Mouse (Mus musculus): Measurements from ENCODE around the gene Spi1.

Gene Spi1

DNA sequence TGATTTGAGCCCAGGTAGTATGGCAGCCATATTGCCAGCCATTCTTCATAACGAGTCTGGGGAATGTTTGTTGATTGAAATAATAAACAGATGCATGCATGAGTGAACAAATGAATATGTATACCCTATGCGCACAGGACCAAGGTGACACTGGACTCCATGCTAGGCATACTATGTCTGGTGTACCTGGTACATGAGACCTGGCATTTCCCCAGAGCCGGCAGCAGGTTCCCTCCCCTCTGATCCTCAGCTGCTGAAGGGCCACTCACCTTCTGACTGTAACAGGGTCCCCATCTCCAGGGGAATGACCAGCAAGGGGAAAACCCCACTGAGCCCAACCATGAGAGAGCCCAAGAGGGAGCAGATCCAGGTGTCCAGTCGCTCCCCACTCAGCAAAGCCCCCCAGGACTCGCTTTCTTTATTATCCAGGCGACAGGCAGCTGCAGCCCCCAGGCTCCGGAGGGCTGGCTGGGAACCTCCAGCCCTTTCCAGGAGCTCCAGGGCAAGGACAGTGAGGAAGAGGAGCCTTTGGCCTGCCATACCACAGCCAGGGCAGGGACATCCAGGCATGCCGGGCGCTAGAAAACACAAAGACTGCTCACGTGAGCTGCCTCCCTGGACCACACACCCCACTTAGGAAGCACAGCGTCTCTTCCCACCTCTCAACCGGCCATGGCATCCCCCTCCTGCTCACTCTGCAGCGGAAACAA is 13.9 kb upstream of the Spi1 start:
- DNase-seq (ENCODE audit: low read depth) = no peak

- DNase-seq (ENCODE audit: low read depth) = no peak
Measured at GRCm38 (mm10) chr2:91068872-91069165, 13.4 kb upstream of the Spi1 start.

DNA sequence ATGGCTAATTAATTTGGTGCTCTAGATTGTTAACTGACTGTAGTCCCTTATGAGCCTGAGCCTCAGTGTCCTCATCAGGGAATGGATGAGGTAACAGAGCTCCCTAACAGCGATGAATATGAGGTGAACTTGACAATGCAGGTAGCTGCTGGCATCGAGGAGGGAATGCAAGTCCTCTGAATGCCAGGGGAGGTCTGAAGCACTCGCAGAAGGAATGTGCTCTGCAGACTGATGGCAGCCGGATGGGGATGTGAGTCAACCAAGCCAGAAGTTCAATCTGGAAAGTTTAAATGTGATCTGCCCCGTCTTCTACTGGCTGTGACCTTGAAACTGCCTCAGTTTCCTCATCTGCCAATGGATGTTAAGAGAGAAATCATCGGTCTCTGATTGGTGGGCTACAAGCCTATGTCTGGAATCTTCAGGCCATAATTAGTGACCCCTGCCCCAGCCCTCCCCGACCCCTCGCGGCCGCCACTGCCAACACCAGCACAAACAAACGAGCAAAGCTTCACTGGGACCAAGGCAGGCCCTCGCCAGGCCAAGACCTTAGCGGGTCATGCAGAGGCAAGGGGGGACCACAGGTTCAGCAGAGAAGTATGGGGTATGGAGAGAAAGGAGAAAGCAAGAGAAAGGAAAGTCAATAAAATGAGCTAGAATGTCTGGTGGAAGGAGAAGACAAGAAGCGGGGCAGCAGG is 12.7 kb upstream of the Spi1 start:
- no peak for DNase-seq (ENCODE audit: low read depth)

DNA sequence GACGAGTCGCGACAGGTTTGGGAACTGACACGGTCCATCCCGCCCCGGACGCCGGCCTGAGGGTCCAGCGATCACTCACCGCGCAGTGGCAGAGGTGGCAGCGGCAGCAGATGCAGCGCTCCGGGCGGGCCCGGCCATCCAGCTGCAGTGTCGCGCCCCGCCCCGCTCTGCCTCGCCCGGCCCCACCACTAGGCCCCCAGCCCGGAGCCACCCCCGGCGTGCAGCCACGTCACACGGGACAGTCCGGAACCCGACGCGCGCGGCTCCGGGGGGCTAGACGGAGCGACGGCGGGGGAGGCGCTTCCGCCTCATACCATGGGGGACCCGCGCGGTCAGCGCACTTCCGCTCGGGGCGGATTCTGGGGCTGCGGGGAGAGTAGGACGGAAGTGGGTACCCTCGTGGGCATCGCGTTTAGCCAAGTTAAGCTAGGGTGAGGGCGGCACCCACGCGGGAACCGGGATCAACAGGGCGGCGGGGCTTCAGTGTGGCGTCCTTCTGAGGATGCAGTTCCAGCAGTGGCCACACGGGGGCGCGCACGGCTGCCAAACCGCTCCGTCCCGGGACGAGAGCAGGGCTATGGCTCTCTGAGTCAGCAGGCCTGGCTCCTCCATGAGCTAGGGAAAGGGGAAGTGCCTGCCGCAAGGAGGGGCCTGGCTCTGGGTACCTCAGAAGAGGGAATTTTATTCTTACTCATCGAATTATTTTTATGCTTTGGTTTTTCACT is 12.0 kb upstream of the Spi1 start, which contains the start of gene Slc39a13:
TSS of gene Slc39a13 (minus strand) at position 342 of the 725 bp plus-strand sequence.
- peak; percentile 96 for DNase-seq (ENCODE audit: low read depth)

- DNase-seq (ENCODE audit: low read depth) = no peak
Measured at GRCm38 (mm10) chr2:91071059-91071458, 11.1 kb upstream of the Spi1 start.

DNA sequence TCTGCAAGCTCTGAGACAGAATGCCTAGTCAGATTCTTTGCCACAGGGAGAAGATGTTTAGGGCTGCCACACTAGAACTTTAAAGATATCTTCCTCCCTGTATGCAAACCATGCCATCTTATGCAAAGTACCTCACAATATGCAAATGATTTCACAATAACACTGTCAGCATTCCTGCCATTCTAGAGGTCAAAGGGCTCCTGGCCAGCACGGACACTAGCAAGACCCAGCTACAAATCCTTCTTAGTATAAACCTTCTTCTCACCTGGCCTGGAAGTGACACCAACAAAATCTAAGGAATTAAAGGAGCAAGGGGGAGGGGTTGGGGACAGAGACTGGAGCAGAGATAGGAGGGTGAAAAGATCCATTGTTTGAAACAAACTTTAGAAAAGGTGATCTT is 10.1 kb upstream of the Spi1 start:
- DNase-seq (ENCODE audit: low read depth) = no peak

DNA sequence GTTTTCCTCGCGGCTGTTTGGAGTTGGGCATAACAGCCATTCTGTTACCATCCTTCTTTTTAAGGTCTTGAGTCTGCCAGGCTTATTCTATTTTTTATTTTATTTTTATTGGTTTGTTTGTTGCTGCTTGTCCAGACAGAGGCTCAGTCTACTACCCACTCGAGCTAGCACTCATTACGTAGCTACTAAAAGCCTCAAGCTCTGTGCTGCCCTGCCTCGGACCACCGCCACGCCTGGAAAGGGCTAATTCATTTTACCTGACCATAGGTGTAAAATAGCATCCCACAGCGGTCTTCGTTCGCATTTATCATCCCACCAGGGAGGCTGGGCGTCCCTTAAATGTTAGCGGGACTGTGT is 4.3 kb upstream of the Spi1 start:
- DNase-seq (ENCODE audit: low read depth) = no peak

- DNase-seq (ENCODE audit: low read depth) = no peak
Measured at GRCm38 (mm10) chr2:91078314-91079025, 3.7 kb upstream of the Spi1 start.

DNA sequence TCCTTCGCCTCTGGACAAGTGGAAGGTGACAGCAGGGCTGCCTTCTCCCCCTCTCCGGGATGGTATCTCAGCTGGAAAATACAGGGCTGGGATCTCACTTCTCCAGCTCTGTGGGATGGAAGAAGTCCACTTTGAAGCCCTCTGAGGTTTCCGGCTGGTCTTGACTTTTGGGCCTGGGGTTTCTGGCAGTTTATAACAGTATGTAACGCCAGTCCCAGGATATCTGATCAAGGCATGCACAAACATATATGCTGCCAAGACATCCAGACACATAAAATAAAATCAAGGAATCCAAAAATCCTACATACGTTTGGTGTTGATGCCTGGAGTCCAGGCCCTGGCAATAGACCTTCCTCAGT is 3.2 kb upstream of the Spi1 start:
- no peak for DNase-seq (ENCODE audit: low read depth)

GRCm38 (mm10) chr2:91080784-91081513 is 1.2 kb upstream of the Spi1 start:
- DNase-seq (ENCODE audit: low read depth) = no peak

- no peak for DNase-seq (ENCODE audit: low read depth)
Measured at GRCm38 (mm10) chr2:91082844-91083243, 654 bp downstream of the Spi1 start.

DNA sequence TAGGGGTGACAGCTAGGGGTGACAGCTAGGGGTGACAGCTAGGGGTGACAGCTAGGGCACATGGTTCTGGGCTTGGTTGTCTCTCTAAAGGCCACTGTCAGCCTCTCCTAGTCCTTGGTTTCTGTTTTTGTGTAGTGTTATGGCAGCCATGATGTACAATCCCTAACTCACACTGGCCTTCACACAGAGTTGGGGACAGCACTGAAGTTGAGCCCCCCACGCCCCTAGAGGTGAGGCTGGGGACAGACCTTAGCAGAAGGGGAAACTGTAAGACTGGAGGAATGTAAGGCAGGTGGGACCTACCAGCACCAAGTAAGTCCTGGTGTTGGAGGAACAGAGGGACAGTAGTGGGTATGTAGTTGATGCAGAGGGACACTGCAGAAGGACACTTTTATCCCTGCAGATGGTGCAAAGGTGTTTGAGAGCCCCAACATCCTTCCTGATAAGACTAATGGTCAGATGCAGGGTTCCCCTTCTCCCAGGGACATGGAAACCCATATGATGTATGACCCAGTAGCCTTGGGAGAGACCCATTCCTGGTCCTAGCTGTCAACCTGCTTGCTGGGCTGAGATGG is 1.3 kb downstream of the Spi1 start:
- DNase-seq (ENCODE audit: low read depth) = no peak

GRCm38 (mm10) chr2:91084179-91084820 is 2.1 kb downstream of the Spi1 start:
- no peak for DNase-seq (ENCODE audit: low read depth)

DNA sequence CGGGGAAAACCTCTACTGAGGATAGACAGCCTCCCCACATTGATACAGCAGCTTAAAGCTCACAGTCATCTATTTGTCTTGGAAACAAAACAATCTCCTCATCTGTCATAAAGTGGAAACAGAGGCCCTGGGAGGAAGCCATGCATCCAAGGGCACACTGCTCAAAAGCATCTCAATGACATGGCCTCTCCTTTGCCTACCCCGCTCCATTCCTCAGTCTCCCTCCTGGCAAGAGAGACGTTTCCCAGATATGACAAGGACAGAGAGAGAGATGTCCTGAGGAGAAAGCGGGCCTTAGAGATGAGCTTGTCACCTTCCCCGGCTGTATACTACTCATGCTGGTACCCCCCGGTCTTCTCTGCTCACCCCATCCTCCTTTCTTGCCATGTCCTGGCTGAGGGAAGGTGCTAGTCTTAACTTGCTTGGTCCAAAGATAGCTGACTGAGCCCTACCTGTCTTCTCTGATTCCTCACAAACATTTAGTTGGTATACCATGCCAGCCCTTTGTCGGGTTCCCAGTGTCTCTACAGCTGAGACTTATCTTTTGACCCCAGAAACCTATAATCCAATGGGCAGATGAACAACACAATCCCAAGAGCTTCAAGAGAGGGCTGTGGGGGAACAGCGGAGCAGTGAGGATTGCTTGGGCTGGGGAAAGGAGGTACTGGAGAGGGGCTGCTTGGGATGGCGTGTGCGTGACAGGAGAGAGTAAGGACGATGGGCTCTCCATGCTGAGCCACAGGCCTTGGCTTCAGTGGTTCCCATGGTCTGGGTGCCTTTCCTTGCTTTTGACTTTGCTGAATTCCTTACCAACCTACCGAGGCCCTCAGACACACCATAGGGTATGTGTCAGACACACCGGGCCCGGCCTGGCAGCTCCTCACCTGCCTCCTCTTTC is 3.6 kb downstream of the Spi1 start:
- no peak for DNase-seq (ENCODE audit: low read depth)

DNA sequence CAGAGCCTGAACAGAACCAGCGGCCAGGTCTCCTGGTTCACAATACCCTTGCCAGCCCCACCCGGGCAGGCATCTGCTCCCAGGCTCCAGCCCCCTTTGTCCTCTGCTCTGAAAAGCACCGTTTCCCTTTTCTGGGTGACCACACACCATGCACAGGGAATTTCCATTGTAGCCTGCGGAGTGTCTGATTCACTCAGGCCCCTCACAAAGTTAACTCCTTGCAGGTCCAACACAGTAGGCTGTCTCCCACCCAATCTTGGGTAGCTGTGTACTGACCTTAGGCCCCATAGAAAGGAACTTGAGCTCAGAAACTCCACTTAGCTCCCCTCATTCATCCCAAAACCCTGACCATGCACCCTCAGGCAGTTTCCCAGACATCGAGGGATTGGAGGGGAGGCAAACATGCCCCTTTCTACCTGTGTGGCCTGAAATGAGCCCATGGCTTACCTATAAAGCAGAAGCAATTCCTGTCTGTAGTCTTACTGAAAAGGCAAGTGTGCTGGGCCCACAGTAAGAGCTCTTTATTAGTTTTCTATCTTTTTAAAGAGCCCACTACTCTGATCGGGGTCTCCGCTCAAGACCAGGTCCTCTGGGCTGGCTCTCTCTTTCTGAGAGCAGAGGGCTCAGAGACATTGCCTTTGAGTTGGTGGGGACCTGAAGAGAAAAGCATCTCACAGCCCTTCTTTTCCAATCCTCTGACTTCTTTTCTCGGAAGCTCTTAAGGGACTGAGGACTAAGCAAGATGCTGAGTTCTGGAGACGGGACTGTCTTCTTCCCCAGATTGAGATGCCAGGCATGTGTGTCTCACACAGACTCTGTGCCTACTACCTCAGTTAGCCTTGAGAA is 4.4 kb downstream of the Spi1 start:
- DNase-seq (ENCODE audit: low read depth) = no peak

DNA sequence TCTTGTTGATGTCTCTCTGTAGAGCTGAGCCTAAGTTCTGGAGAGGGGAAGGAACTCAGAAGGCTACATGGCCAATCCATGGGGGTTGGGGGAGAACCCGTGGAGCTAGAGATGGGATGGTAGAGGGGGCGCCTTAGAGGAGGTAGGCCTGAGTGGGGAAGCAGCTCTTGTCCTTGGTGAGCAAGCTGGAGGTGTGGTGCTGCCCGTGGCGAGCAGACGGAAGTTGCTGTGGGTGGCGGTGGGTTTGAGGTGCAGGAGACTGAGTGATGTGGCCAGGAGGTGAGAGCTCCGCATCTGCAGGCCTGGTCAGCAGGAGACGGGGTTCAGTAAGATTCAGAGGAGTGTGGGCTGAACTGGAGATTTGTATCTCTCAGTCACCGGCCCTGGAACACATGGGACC is 5.3 kb downstream of the Spi1 start:
- no peak for DNase-seq (ENCODE audit: low read depth)

DNA sequence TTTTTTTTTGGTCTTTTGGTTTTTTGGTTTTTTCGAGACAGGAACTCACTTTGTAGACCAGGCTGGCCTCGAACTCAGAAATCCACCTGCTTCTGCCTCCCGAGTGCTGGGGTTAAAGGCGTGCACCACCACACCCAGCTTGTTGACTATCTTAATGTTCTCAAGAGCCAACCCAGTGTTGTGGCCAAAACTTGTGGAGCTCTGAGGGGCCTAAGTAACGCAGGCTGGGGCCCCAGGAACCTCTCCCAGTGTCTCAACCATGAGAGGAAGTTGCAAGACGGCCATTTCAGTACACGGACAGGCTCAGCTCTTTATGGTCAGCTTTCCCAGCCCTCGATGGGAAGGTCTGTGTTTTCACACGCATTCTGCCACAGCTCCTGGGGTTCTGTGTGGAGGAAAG is 6.8 kb downstream of the Spi1 start:
- DNase-seq (ENCODE audit: low read depth) = no peak

DNA sequence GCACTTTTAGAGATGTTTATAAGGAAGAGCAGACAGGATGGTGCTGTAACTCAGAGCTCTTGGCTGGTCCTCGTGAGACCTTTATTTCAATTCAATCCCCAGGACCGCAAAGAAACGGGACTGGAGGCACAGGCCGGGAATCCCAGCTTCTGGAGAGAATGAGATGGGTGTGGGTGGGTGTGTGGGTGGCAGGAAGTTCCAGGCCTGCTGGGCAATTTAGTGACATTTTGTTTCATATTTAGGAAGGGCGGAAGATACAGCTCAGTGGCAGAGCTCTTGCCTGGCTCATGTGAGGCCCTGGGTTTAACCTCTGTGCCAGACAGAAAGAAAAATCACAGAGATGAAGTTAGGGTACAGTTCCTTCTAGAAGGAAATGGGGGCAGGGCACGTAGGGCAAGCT is 8.0 kb downstream of the Spi1 start:
- no peak for DNase-seq (ENCODE audit: low read depth)

DNA sequence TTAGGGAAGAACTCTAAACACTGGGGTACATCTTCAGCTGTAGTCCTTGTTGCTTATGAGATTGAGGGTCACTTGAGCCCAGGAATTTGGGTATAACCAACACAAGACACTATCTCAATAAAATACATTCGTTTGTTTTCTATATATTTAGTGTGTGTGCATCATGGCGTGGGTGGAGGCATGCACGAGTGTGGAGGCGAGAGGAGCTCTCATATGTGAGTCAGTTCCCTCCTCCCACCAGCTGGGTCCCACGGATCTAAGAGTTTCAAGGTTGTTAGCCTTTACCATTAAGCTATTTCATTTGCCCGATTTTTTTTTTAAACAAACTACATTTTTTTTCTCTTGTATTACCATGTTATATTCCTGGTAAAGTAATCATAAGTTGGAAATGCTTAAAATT is 8.6 kb downstream of the Spi1 start:
- DNase-seq (ENCODE audit: low read depth) = no peak
